Mouse (Mus musculus): ENCODE data around the gene Oard1.

Gene Oard1

GRCm38 (mm10) chr17:48408526-48409291 lies 1.1 kb upstream of the Oard1 start:
- peak; percentile 57 for DNase-seq (ENCODE audit: low read depth, low spot score)

- no peak for DNase-seq (ENCODE audit: low read depth, low spot score)
Measured at GRCm38 (mm10) chr17:48410299-48410785, 528 bp downstream of the Oard1 start.

GRCm38 (mm10) chr17:48411241-48411640 lies 1.4 kb downstream of the Oard1 start:
- DNase-seq (ENCODE audit: low read depth, low spot score) = no peak

GRCm38 (mm10) chr17:48416011-48416410 lies 6.2 kb downstream of the Oard1 start:
- no peak for DNase-seq (ENCODE audit: low read depth, low spot score)

- DNase-seq (ENCODE audit: low read depth, low spot score) = no peak
Measured at GRCm38 (mm10) chr17:48416425-48417195, 6.8 kb downstream of the Oard1 start.

- no peak for DNase-seq (ENCODE audit: low read depth, low spot score)
Measured at GRCm38 (mm10) chr17:48417521-48417920, 7.7 kb downstream of the Oard1 start.

- no peak for DNase-seq (ENCODE audit: low read depth, low spot score)
Measured at GRCm38 (mm10) chr17:48418174-48418573, 8.4 kb downstream of the Oard1 start.

- DNase-seq (ENCODE audit: low read depth, low spot score) = no peak
Measured at GRCm38 (mm10) chr17:48418781-48419180, 9.0 kb downstream of the Oard1 start.

- DNase-seq (ENCODE audit: low read depth, low spot score) = no peak
Measured at GRCm38 (mm10) chr17:48419571-48419970, 9.8 kb downstream of the Oard1 start.

- DNase-seq (ENCODE audit: low read depth, low spot score) = no peak
Measured at GRCm38 (mm10) chr17:48424237-48424636, 14.4 kb downstream of the Oard1 start.

GRCm38 (mm10) chr17:48425823-48426612 lies 16.2 kb downstream of the Oard1 start:
- no peak for DNase-seq (ENCODE audit: low read depth, low spot score)

- no peak for DNase-seq (ENCODE audit: low read depth, low spot score)
Measured at GRCm38 (mm10) chr17:48426991-48427750, 17.4 kb downstream of the Oard1 start.

- DNase-seq (ENCODE audit: low read depth, low spot score) = no peak
Measured at GRCm38 (mm10) chr17:48427852-48428530, 18.2 kb downstream of the Oard1 start.

- no peak for DNase-seq (ENCODE audit: low read depth, low spot score)
Measured at GRCm38 (mm10) chr17:48430394-48430793, 20.6 kb downstream of the Oard1 start.

GRCm38 (mm10) chr17:48431054-48431453 lies 21.2 kb downstream of the Oard1 start:
- no peak for DNase-seq (ENCODE audit: low read depth, low spot score)

GRCm38 (mm10) chr17:48432158-48432980 lies 22.6 kb downstream of the Oard1 start, which contains the start of gene Apobec2:
Gene Apobec2, minus strand, starts transcription at chr17:48432930.
- DNase-seq (ENCODE audit: low read depth, low spot score) = no peak

- no peak for DNase-seq (ENCODE audit: low read depth, low spot score)
Measured at GRCm38 (mm10) chr17:48433006-48433655, 23.3 kb downstream of the Oard1 start.

- no peak for DNase-seq (ENCODE audit: low read depth, low spot score)
Measured at GRCm38 (mm10) chr17:48433689-48434330, 24.0 kb downstream of the Oard1 start.

- DNase-seq (ENCODE audit: low read depth, low spot score) = no peak
Measured at GRCm38 (mm10) chr17:48434479-48434878, 24.7 kb downstream of the Oard1 start.
